Mouse (Mus musculus) G1E (cell line): ENCODE data around the gene Tbc1d9b.

Experiments
- CTCF ChIP-seq: IDR thresholded peaks from 2 replicates; pipeline ENCODE4 v1.5.1; 2012; ENCODE audit warnings: low read depth, low read length, inconsistent platforms, mixed read lengths
- GATA1 ChIP-seq: IDR thresholded peaks from 2 replicates; pipeline ENCODE4 v1.6.1; 2012; ENCODE audit warnings: borderline replicate concordance, low read length, inconsistent platforms, mixed read lengths
- POLR2AphosphoS5 ChIP-seq: IDR thresholded peaks from 2 replicates; pipeline ENCODE4 v1.6.1; 2012; ENCODE audit warnings: low read depth, low read length, inconsistent platforms; ENCODE audit not compliant: insufficient replicate concordance
- TAL1 ChIP-seq: conservative IDR thresholded peaks from 2 replicates; pipeline ENCODE4 v1.6.1; 2012; ENCODE audit warnings: low read depth, low read length, inconsistent platforms, mixed read lengths

DNA sequence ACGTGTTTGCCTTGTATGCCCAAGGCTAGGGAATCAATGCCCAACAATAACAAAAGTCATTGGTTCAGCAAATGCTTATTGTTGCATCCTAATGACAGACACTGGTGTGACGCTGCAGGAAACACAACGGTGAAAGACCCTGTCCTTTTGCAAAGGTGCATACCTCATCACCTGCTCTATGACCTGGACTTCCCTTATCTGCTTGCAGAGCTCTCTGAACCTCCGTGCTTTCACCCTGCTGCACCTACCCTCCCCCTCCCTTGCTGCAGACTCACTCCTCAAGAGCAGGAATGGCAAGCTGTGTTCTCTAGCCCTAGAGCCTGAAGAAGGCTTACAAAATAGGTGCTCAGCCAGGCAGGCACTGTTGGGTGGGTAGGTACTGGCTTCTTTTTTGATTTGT lies 63.6 kb downstream of the Tbc1d9b start:
- no peak for TF ChIP-seq TAL1
- no peak for TF ChIP-seq CTCF
- TF ChIP-seq POLR2AphosphoS5, result no peak
- TF ChIP-seq GATA1, result no peak
